ENCODE assay signal across 9 mouse cellular contexts in genomic region chr1:126568520-126569197, GRCm38 (mm10).
DNase-seq lines count a peak whose midpoint lies in the region; ATAC-seq and TF ChIP-seq lines count a peak whose summit lies in the region.
"Had no signal": no experiment of that assay in that cellular context is flagged by ENCODE, and none has a peak within 500 bp of the region (broad histone marks: within the 10 kb centered on the region; RNA-seq: fewer than 3 reads in every experiment).

No protein-coding gene starts in this region.

- no peaks in the 10 kb centered on the region for H3K27me3 ChIP-seq in intestine, postnatal 0 days (replicated peaks; ENCODE audit: control insufficient read depth, insufficient read depth, low read length)
- no peaks in the 10 kb centered on the region for H3K27me3 ChIP-seq in intestine, embryonic 15.5 days (replicated peaks)
- H3K27me3 ChIP-seq: limb, embryonic 12.5 days had no signal

- ATAC-seq in intestine, postnatal 0 days = no peak
- ATAC-seq in intestine, embryonic 15.5 days = no peak

- peak; percentile 22 for DNase-seq in CD4-positive helper T cell, adult 2 months (ENCODE audit: low read depth, low spot score)
- peak; percentile 76 for DNase-seq in ZHBTc4 (ENCODE audit: low read depth, low spot score)
- peak; percentile 13 for DNase-seq in embryo, embryonic 11.5 days (ENCODE audit: low read depth, low spot score)
- DNase-seq in lung, adult 18-20 months = peak; percentile 82 to 84
- peak; percentile 45 for DNase-seq in thymus, postnatal 14 days
- no peak for DNase-seq in ovary, postnatal 36 days (ENCODE audit: low spot score)

- H3K27ac ChIP-seq in intestine, postnatal 0 days (ENCODE audit: low read depth, low read length) = no peak overlapping the region
- H3K27ac ChIP-seq in intestine, embryonic 15.5 days = no peak overlapping the region
- H3K27ac ChIP-seq: limb, embryonic 12.5 days had no signal

- 92% methylated on average over 8 of the region's 8 CpGs for WGBS in intestine, postnatal 0 days
- 90% methylated on average over 8 of the region's 8 CpGs for WGBS in intestine, embryonic 15.5 days

- H3K4me2 ChIP-seq in intestine, postnatal 0 days (replicated peaks; ENCODE audit: low read depth) = no peak overlapping the region
- no peak overlapping the region for H3K4me2 ChIP-seq in intestine, embryonic 15.5 days (replicated peaks)
- H3K4me2 ChIP-seq: limb, embryonic 12.5 days had no signal

- no peaks in the 10 kb centered on the region for H3K36me3 ChIP-seq in intestine, postnatal 0 days (ENCODE audit: control insufficient read depth, insufficient read depth)
- H3K36me3 ChIP-seq in intestine, embryonic 15.5 days = no peaks in the 10 kb centered on the region
- H3K36me3 ChIP-seq: limb, embryonic 12.5 days had no signal

- H3K9me3 ChIP-seq in intestine, postnatal 0 days (ENCODE audit: control insufficient read depth) = no peaks in the 10 kb centered on the region
- no peaks in the 10 kb centered on the region for H3K9me3 ChIP-seq in intestine, embryonic 15.5 days
- H3K9me3 ChIP-seq: limb, embryonic 12.5 days had no signal

- no peaks in the 10 kb centered on the region for H3K4me1 ChIP-seq in intestine, postnatal 0 days (replicated peaks; ENCODE audit: control insufficient read depth, insufficient read depth, low read length)
- H3K4me1 ChIP-seq in intestine, embryonic 15.5 days (replicated peaks) = no peaks in the 10 kb centered on the region
- H3K4me1 ChIP-seq: limb, embryonic 12.5 days had no signal

- no peak overlapping the region for H3K9ac ChIP-seq in intestine, postnatal 0 days (ENCODE audit: low read depth, low read length)
- no peak overlapping the region for H3K9ac ChIP-seq in intestine, embryonic 15.5 days
- H3K9ac ChIP-seq: limb, embryonic 12.5 days had no signal

- TF ChIP-seq CTCF in intestine, postnatal 0 days (IDR thresholded peaks at IDR 0.05; ENCODE audit: low read depth) = peak; percentile 80

- no peak overlapping the region for H3K4me3 ChIP-seq in intestine, postnatal 0 days (ENCODE audit: low read depth, low read length)
- H3K4me3 ChIP-seq in intestine, embryonic 15.5 days (replicated peaks) = no peak overlapping the region
- H3K4me3 ChIP-seq: limb, embryonic 12.5 days had no signal
